Mouse (Mus musculus) ovary, postnatal 10 days (tissue): Measurements from ENCODE around the gene Ptprg.

ENCODE experiments used
- DNase-seq: peaks from one replicate; pipeline ENCODE4 v3.0.0; 2022; ENCODE audit warnings: low spot score

Ptprg gene

GRCm38 (mm10) chr14:11565283-11565682 is 12.0 kb downstream of the Ptprg start:
- DNase-seq = no peak

GRCm38 (mm10) chr14:11569734-11570133 is 16.4 kb downstream of the Ptprg start:
- DNase-seq = no peak

DNA sequence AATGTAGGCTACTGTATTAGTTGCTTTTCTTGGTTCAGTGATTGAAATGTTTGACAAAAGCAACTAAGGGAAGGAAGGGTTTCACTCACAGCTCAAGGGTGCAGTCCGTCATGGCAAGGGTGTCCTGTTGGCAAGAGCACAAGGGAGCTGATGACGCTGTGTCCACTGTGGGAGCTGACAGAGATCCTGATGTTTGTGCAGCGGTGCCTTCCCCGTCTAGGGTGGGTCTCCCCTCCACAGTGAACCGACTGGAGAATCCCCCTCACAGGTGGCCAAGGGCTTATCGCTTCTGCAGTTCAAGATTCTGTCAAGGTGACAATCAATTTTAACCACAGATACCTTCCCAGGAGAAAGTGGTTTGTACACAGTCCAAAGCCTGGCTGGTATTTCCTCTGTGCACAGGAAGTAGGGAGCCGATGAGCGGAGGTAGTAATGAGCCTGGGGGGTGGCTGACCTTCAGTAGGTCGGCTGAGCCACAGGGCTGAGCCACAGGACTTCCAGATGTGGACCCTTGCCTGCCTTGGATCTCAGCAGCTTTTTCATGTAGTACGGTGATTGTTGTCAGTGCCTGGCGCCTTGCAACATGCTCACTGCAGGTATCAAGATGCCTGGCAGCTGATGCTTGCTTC is 18.5 kb downstream of the Ptprg start:
- DNase-seq = no peak

- DNase-seq = no peak
Measured at GRCm38 (mm10) chr14:11572395-11572784, 19.1 kb downstream of the Ptprg start.

GRCm38 (mm10) chr14:11573710-11574109 is 20.4 kb downstream of the Ptprg start:
- DNase-seq = no peak

- DNase-seq = no peak
Measured at GRCm38 (mm10) chr14:11577276-11577909, 24.1 kb downstream of the Ptprg start.

DNA sequence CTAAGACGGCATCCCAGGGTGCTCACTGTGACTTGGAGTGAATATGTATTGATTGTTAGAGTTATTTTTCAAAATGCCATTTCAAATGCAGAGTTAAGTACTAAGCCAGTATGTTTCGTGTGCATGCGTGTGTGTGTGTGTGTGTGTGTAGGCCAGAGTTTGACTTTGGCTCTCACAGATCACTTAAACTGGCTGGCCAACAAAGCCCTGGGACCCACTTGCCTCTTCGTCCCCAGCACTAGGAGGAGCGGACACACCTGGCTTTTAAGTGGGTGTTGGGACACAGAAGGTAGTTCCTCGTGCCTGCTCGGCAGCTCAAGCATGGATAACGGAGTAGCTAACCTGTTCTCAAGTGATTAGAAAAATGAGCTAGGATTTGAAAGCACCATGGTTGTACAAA is 24.6 kb downstream of the Ptprg start:
- DNase-seq = no peak

DNA sequence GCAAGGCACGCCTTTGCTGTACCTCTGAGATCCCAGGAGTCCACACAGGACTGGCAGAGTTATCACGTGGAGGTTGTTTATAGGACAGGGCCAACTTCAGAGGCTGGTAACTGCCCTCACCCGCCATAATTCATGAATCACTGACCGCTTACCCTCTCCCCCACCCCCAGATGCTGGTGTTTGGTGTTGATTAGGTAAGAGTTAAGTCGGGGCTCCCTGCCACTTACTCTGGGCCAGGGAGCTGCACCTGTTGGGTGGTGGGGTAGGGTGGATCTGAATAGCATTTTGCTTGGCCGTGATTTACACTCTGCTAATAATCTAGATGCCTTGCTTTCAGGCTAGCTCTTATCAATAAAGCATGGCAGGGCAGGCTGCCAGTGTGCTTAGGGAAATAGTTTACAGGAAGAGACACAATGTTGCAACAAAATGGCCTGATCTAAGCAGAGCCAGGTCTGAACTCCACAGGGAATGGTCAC is 25.2 kb downstream of the Ptprg start:
- DNase-seq = no peak

DNA sequence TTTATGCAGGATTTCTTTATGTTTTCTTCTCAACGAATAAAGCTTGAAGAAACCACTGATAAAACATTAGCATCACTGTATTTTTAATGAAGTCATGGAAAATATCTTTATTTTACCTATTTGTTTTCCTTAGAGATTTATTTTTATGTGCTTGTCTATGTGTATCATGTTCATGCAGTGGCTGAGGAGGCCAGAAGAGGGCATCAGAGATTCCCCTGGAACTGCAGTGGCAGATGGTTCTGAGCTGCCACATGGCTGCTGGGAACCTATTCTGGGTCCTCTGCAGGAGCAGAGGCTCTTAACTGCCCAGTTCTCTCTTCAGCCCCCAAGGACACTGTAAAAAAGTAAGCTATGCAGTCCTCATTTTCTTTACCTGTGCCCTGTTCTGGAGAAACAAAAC is 26.6 kb downstream of the Ptprg start:
- DNase-seq = no peak

- DNase-seq = no peak
Measured at GRCm38 (mm10) chr14:11584263-11584662, 30.9 kb downstream of the Ptprg start.

- no peak for DNase-seq
Measured at GRCm38 (mm10) chr14:11584929-11585633, 31.7 kb downstream of the Ptprg start.

DNA sequence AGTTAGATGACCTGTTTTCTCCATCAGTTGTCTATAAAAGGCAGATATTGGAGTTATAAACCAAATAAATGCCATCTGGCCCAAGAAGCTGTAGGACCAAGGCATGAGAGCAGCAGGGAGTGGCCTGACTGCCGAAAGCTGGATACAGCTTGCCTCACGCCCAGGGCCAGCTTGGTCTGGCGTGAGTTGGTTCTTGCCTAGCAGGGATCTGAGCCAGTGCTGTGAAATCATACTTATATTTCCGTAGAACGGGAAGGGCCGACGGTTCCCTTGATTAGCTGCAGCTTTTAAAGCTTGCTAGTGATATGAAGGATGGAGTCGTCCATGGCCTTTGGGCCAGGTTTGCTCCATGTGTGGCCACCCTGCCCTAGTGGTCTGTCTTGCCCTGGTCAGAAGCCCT is 37.1 kb downstream of the Ptprg start:
- DNase-seq = no peak

DNA sequence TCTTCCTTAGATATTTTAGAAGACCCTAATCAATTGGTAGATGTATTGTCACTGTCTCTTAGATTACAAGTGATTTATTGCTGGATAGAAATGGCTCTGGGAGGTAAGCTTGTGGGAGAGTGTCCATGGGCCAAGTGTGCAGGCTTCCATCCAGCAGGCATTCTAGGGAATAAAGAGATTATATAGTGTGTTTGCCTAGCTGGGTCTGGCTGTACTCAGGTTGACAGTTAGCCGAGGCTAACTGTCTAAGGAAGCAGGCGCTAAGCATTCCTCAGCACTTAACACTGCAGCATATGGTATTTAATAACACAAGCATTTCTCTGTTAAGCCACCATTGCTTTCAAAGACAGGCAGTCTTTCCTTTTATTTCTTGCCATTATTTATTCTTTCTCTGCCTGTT is 39.3 kb downstream of the Ptprg start:
- no peak for DNase-seq

DNA sequence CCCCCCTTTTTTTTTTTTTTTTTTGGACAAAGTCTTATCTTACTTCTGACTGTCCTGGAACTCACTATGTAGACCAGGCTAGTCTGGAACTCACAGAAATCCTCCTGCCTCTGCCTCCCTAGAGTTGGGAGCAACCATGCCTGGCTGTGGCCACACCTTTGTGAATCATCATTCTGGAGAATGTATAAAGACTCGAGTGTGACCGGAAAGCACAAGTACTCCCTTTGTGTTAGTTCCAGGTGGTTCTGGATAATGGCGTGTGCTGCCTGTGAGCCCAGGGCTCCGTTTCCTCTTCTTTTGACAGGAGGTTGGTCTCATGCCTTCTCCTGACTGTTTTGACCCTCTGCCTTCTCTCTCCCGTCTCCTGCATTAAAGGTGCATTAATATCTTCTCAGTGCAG is 41.0 kb downstream of the Ptprg start:
- no peak for DNase-seq

DNA sequence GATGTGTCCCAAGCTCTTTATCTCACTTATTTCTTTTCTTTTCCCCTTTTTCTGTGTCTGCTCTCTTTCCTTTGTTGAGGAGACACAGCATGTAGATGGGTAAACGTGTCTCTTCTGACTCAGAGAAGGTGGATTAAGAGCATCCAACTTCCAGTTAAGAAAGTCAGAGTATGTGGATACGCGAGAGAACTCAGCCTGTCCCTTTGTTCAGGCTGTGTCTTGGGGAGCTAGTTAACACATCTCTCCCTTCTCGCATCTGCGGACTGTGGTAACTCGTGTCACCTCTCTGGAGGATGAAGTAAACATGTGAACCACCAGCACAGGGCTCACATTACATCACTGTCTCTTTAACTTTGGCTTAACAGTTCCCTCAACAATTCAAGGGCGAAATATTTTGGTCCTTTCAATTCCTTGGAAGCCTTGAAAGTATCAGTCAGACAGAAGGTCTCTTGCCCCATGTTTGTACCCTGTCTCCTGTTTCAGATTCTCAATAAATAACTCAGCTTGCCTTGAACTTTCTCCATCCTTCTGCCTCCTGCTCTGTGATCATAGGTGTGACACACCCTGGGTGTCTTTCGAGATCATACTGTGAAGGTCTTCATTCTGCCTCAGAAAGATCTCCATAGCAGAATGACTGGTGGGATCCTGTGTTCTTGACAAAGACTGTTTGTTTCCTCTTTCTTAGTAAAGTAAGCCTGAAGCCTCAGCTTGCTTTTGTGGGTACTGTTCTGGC is 51.0 kb downstream of the Ptprg start:
- DNase-seq = no peak

- DNase-seq = no peak
Measured at GRCm38 (mm10) chr14:11608366-11608765, 55.0 kb downstream of the Ptprg start.

- DNase-seq = no peak
Measured at GRCm38 (mm10) chr14:11609857-11610582, 56.7 kb downstream of the Ptprg start.

GRCm38 (mm10) chr14:11612426-11612825 is 59.1 kb downstream of the Ptprg start:
- no peak for DNase-seq

GRCm38 (mm10) chr14:11613146-11613545 is 59.8 kb downstream of the Ptprg start:
- DNase-seq = no peak

GRCm38 (mm10) chr14:11615697-11616096 is 62.4 kb downstream of the Ptprg start:
- DNase-seq = no peak

- no peak for DNase-seq
Measured at GRCm38 (mm10) chr14:11617362-11617761, 64.0 kb downstream of the Ptprg start.

DNA sequence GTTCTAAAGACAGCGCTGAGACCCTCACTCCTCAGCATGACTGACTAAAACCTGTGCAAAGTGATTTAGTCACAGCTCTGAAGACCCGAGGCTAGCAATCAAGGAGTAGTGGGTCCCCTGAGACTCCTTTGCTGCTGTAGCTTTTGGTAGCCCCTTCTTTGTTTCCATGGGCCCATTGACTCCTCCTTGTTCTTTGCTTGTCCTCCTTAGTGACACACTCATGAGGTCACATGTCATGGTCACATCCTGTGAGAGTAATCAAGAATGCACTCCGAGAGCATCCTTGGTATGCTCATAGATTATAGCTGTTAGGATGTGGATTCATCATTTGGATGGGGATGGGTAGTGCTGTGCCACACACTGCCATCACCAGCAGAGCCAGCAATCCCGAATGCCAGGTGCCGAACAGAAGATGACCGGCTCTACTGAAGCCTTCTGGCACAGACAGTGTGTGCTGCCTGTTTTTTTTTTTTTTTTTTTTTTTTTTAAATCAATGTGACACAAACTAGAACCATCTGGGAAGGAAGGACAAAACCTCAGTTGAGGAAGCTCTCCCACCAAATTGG is 64.9 kb downstream of the Ptprg start:
- no peak for DNase-seq
